Mouse (Mus musculus): ENCODE results near the gene Tbc1d2b. TPM values are rescaled to one million over a fixed set of nuclear protein-coding genes. Genes with fewer than 3 reads are reported as not detected.

Tbc1d2b gene
- polyA plus RNA-seq, 1 experiment from 2014 or later = 6.5 TPM

GRCm38 (mm10) chr9:90262063-90262462, 8.5 kb downstream of the Tbc1d2b start:
- H3K27me3 ChIP-seq = no peaks in the 10 kb centered on the region
- no peaks in the 10 kb centered on the region for H3K9me3 ChIP-seq
- H3K4me3 ChIP-seq = no peak overlapping the region
- H3K36me3 ChIP-seq = peaks cover 3% of the 10 kb centered on the region; the same call in 1 of the 2 replicates
- WGBS = 85% methylated on average over 3 of the region's 3 CpGs
- no peak overlapping the region for H3K4me2 ChIP-seq
- ATAC-seq (ENCODE audit: low FRiP score) = no peak
- no peak overlapping the region for H3K27ac ChIP-seq
- H3K9ac ChIP-seq = no peak overlapping the region
- 0 out of 2 replicates have a peak, but pooled peaks cover 3% of the 10 kb centered on the region for H3K4me1 ChIP-seq (replicated peaks)

GRCm38 (mm10) chr9:90260600-90261375, 9.8 kb downstream of the Tbc1d2b start:
- Histone ChIP-seq H3K9me3 (no peaks in the 10 kb centered on the region), H3K27me3 (no peaks in the 10 kb centered on the region), H3K4me3 (no peak overlapping the region), H3K9ac (no peak overlapping the region), H3K36me3 (peaks cover 3% of the 10 kb centered on the region; the same call in 1 of the 2 replicates), H3K4me1 (replicated peaks) (peaks cover 9% of the 10 kb centered on the region; the same call in 1 of the 2 replicates), H3K4me2 (no peak overlapping the region), H3K27ac (no peak overlapping the region)
- 75% methylated on average over 13 of the region's 13 CpGs for WGBS
- no peak for ATAC-seq (ENCODE audit: low FRiP score)

GRCm38 (mm10) chr9:90260079-90260478, 10.5 kb downstream of the Tbc1d2b start:
- H3K27me3 ChIP-seq = no peaks in the 10 kb centered on the region
- no peak overlapping the region for H3K4me2 ChIP-seq
- H3K36me3 ChIP-seq = peaks cover 3% of the 10 kb centered on the region; the same call in 1 of the 2 replicates
- no peak overlapping the region for H3K27ac ChIP-seq
- no peak overlapping the region for H3K4me3 ChIP-seq
- WGBS = 91% methylated on average over 6 of the region's 6 CpGs
- H3K9ac ChIP-seq = no peak overlapping the region
- ATAC-seq (ENCODE audit: low FRiP score) = no peak
- peaks cover 11% of the 10 kb centered on the region; the same call in 1 of the 2 replicates for H3K4me1 ChIP-seq (replicated peaks)
- H3K9me3 ChIP-seq = no peaks in the 10 kb centered on the region

GRCm38 (mm10) chr9:90259400-90259950, 11.1 kb downstream of the Tbc1d2b start:
- Histone ChIP-seq H3K4me1 (replicated peaks) (peaks cover 11% of the 10 kb centered on the region; the same call in 1 of the 2 replicates), H3K9ac (no peak overlapping the region), H3K4me2 (no peak overlapping the region), H3K9me3 (no peaks in the 10 kb centered on the region), H3K4me3 (no peak overlapping the region), H3K27ac (no peak overlapping the region), H3K36me3 (peaks cover 3% of the 10 kb centered on the region; the same call in 1 of the 2 replicates), H3K27me3 (no peaks in the 10 kb centered on the region)
- WGBS = 90% methylated on average over 12 of the region's 12 CpGs
- ATAC-seq (ENCODE audit: low FRiP score) = no peak

GRCm38 (mm10) chr9:90257754-90258531, 12.7 kb downstream of the Tbc1d2b start:
- 89% methylated on average over 13 of the region's 13 CpGs for WGBS
- no peak overlapping the region for H3K27ac ChIP-seq
- H3K9ac ChIP-seq = no peak overlapping the region
- H3K9me3 ChIP-seq = no peaks in the 10 kb centered on the region
- ATAC-seq (ENCODE audit: low FRiP score) = no peak
- H3K4me1 ChIP-seq (replicated peaks) = peaks cover 11% of the 10 kb centered on the region; the same call in 1 of the 2 replicates
- no peak overlapping the region for H3K4me3 ChIP-seq
- no peaks in the 10 kb centered on the region for H3K27me3 ChIP-seq
- H3K4me2 ChIP-seq = no peak overlapping the region
- H3K36me3 ChIP-seq = no peaks in the 10 kb centered on the region

- Histone ChIP-seq H3K27ac (no peak overlapping the region), H3K9me3 (no peaks in the 10 kb centered on the region), H3K36me3 (no peaks in the 10 kb centered on the region), H3K4me1 (replicated peaks) (peaks cover 11% of the 10 kb centered on the region; the same call in 1 of the 2 replicates), H3K4me3 (no peak overlapping the region), H3K4me2 (no peak overlapping the region), H3K9ac (no peak overlapping the region), H3K27me3 (no peaks in the 10 kb centered on the region)
- no peak for ATAC-seq (ENCODE audit: low FRiP score)
- WGBS = 79% methylated on average over 7 of the region's 7 CpGs
Observed at GRCm38 (mm10) chr9:90257220-90257619, 13.4 kb downstream of the Tbc1d2b start.

GRCm38 (mm10) chr9:90255844-90256405, 14.7 kb downstream of the Tbc1d2b start:
- no peak overlapping the region for H3K27ac ChIP-seq
- WGBS = 43% methylated on average over 6 of the region's 6 CpGs
- peak; percentile 54; the same call in 1 of the 2 replicates for ATAC-seq (ENCODE audit: low FRiP score)

GRCm38 (mm10) chr9:90253181-90253580, 17.4 kb downstream of the Tbc1d2b start:
- no peaks in the 10 kb centered on the region for H3K9me3 ChIP-seq
- peaks cover 2% of the 10 kb centered on the region; the same call in 1 of the 2 replicates for H3K36me3 ChIP-seq
- no peak overlapping the region for H3K4me3 ChIP-seq
- H3K4me1 ChIP-seq (replicated peaks) = peaks cover 7% of the 10 kb centered on the region; the same call in 1 of the 2 replicates
- no peak overlapping the region for H3K27ac ChIP-seq
- WGBS = 97% methylated on average over 2 of the region's 2 CpGs
- H3K27me3 ChIP-seq = no peaks in the 10 kb centered on the region
- H3K4me2 ChIP-seq = no peak overlapping the region
- ATAC-seq (ENCODE audit: low FRiP score) = no peak
- no peak overlapping the region for H3K9ac ChIP-seq

More at GRCm38 (mm10) chr9:90255844-90256405, 14.7 kb downstream of the Tbc1d2b start:
- H3K9me3 ChIP-seq = no peaks in the 10 kb centered on the region
- no peaks in the 10 kb centered on the region for H3K36me3 ChIP-seq
- no peak overlapping the region for H3K9ac ChIP-seq
- H3K4me2 ChIP-seq = no peak overlapping the region
- H3K27me3 ChIP-seq = no peaks in the 10 kb centered on the region
- peaks cover 7% of the 10 kb centered on the region; the same call in 1 of the 2 replicates for H3K4me1 ChIP-seq (replicated peaks)
- no peak overlapping the region for H3K4me3 ChIP-seq

- H3K27ac ChIP-seq = no peak overlapping the region
- H3K9me3 ChIP-seq = no peaks in the 10 kb centered on the region
- H3K4me2 ChIP-seq = no peak overlapping the region
- H3K36me3 ChIP-seq = peaks cover 13% of the 10 kb centered on the region
- ATAC-seq (ENCODE audit: low FRiP score) = no peak
- H3K4me1 ChIP-seq (replicated peaks) = peaks cover 5% of the 10 kb centered on the region; the same call in 1 of the 2 replicates
- no peak overlapping the region for H3K9ac ChIP-seq
- 91% methylated on average over 13 of the region's 13 CpGs for WGBS
- no peak overlapping the region for H3K4me3 ChIP-seq
- H3K27me3 ChIP-seq = no peaks in the 10 kb centered on the region
Observed at GRCm38 (mm10) chr9:90250964-90251750, 19.4 kb downstream of the Tbc1d2b start.

- WGBS = 93% methylated on average over 5 of the region's 5 CpGs
- ATAC-seq (ENCODE audit: low FRiP score) = no peak
Observed at GRCm38 (mm10) chr9:90250141-90250775, 20.3 kb downstream of the Tbc1d2b start.

GRCm38 (mm10) chr9:90249036-90249435, 21.6 kb downstream of the Tbc1d2b start:
- 87% methylated on average over 2 of the region's 2 CpGs for WGBS
- Histone ChIP-seq H3K4me3 (no peak overlapping the region), H3K9ac (no peak overlapping the region), H3K4me1 (replicated peaks) (no peaks in the 10 kb centered on the region), H3K36me3 (peaks cover 15% of the 10 kb centered on the region), H3K9me3 (no peaks in the 10 kb centered on the region), H3K27ac (no peak overlapping the region), H3K4me2 (no peak overlapping the region), H3K27me3 (no peaks in the 10 kb centered on the region)
- no peak for ATAC-seq (ENCODE audit: low FRiP score)

More at GRCm38 (mm10) chr9:90250141-90250775, 20.3 kb downstream of the Tbc1d2b start:
- no peaks in the 10 kb centered on the region for H3K27me3 ChIP-seq
- H3K4me3 ChIP-seq = no peak overlapping the region
- no peak overlapping the region for H3K9ac ChIP-seq
- peaks cover 15% of the 10 kb centered on the region for H3K36me3 ChIP-seq
- H3K4me2 ChIP-seq = no peak overlapping the region
- H3K4me1 ChIP-seq (replicated peaks) = no peaks in the 10 kb centered on the region
- H3K27ac ChIP-seq = no peak overlapping the region
- H3K9me3 ChIP-seq = no peaks in the 10 kb centered on the region

All from hindbrain, embryonic 13.5 days (tissue).